Mouse (Mus musculus) myocyte (in vitro differentiated cells): ENCODE data around the gene Mars. TPM values are rescaled to one million over a fixed set of nuclear protein-coding genes. Genes with fewer than 3 reads are reported as not detected.
A peak's percentile ranks its signal among the peaks of the same experiment; 100 is the strongest.
"Not testable (repeated sequence)": the region's sequence is repeated elsewhere in the genome, so short reads cannot be mapped to it uniquely, and the experiment has no call there.

Experiments
- H3K27me3 ChIP-seq: one replicate; pipeline ENCODE4 v1.6.1; 2011; ENCODE audit not compliant: control insufficient read depth, insufficient read depth, insufficient read length
- H3K36me3 ChIP-seq: one replicate; pipeline ENCODE4 v1.6.1; 2011; ENCODE audit not compliant: control insufficient read depth, insufficient read depth
- H3K4me2 ChIP-seq: one replicate; pipeline ENCODE4 v1.6.1; 2011; ENCODE audit warnings: low read depth, control low read depth
- H3K4me3 ChIP-seq: one replicate; pipeline ENCODE4 v1.5.1; 2011; ENCODE audit warnings: mild to moderate bottlenecking, control low read depth, moderate library complexity
- H3K79me2 ChIP-seq: one replicate; pipeline ENCODE4 v1.6.1; 2011; ENCODE audit not compliant: control insufficient read depth, insufficient read depth
- H3ac ChIP-seq: one replicate; pipeline ENCODE4 v1.6.1; 2011; ENCODE audit not compliant: control insufficient read depth, insufficient read length
- CEBPB ChIP-seq: IDR thresholded peaks from 2 replicates; pipeline ENCODE4 v1.6.1; 2011; ENCODE audit warnings: mild to moderate bottlenecking, moderate library complexity; ENCODE audit not compliant: poor library complexity, insufficient read depth, severe bottlenecking
- E2F4 ChIP-seq: IDR thresholded peaks from one replicate; pipeline ENCODE4 v1.6.1; 2011; ENCODE audit warnings: mild to moderate bottlenecking, control low read depth, moderate library complexity; ENCODE audit not compliant: insufficient read depth
- MAX ChIP-seq: IDR thresholded peaks from one replicate; pipeline ENCODE4 v1.6.1; 2011; ENCODE audit warnings: low read depth, mild to moderate bottlenecking, control low read depth
- MYOD1 ChIP-seq, 3 experiments: IDR thresholded peaks; one replicate each; pipeline ENCODE4 v1.6.1; 2011; ENCODE audit warnings: control low read depth in 2 of 3, low read depth in 2 of 3, mild to moderate bottlenecking in 2 of 3, moderate library complexity in 1 of 3; ENCODE audit not compliant: insufficient read length in 2 of 3, control insufficient read depth in 1 of 3
- MYOG ChIP-seq, 3 experiments: IDR thresholded peaks; one replicate each; pipeline ENCODE4 v1.6.1; 2011; ENCODE audit warnings: control low read depth in 2 of 3, low read depth in 2 of 3, mild to moderate bottlenecking in 2 of 3; ENCODE audit not compliant: insufficient read length in 2 of 3, control insufficient read depth in 1 of 3, insufficient read depth in 1 of 3
- POLR2A ChIP-seq: IDR thresholded peaks from one replicate; pipeline ENCODE4 v1.6.1; 2011; ENCODE audit warnings: low read depth, mild to moderate bottlenecking, control low read depth, moderate library complexity; ENCODE audit not compliant: insufficient read length
- POLR2AphosphoS2 ChIP-seq: IDR thresholded peaks from one replicate; pipeline ENCODE4 v1.6.1; 2011; ENCODE audit warnings: low read depth, control low read depth; ENCODE audit not compliant: insufficient read length
- SRF ChIP-seq: IDR thresholded peaks from one replicate; pipeline ENCODE4 v1.6.1; 2011; ENCODE audit warnings: low read depth; ENCODE audit not compliant: control insufficient read depth, insufficient read length
- TCF12 ChIP-seq: IDR thresholded peaks from one replicate; pipeline ENCODE4 v1.6.1; 2011; ENCODE audit warnings: mild to moderate bottlenecking, control low read depth; ENCODE audit not compliant: poor library complexity, insufficient read depth, severe bottlenecking
- TCF3 ChIP-seq: IDR thresholded peaks from one replicate; pipeline ENCODE4 v1.6.1; 2011; ENCODE audit warnings: low read depth, control low read depth; ENCODE audit not compliant: insufficient read length
- USF1 ChIP-seq: IDR thresholded peaks from one replicate; pipeline ENCODE4 v1.6.1; 2011; ENCODE audit warnings: low read depth, mild to moderate bottlenecking, control low read depth, moderate library complexity
- polyA plus RNA-seq: library from polyadenylated mRNA; unstranded; fragments of >200 nt; fragmentation: generic; extraction: Trizol; gene quantifications from one replicate; pipeline ENCODE4 v1.2.1, GENCODE M21; 2012; ENCODE audit warnings: missing spikeins

Gene Mars
- polyA plus RNA-seq, 1 experiment, result 280 TPM

GRCm38 (mm10) chr10:127312858-127313257, 1.3 kb upstream of the Mars start:
- Histone ChIP-seq H3K4me3 (peak overlapping the region; percentile 68), H3K27me3 (no peaks in the 10 kb centered on the region), H3K4me2 (peak overlapping the region; percentile 78), H3ac (no peak overlapping the region), H3K79me2 (peaks cover 23% of the 10 kb centered on the region), H3K36me3 (peaks cover 20% of the 10 kb centered on the region)
- TF ChIP-seq CEBPB (0 out of 2 replicates have a peak, but pooled peaks have one; percentile 11), MYOD1 (IDR thresholded peaks at IDR 0.05; ENCODE audit: control insufficient read depth in 1 of 3, insufficient read length in 2 of 3, low read depth in 2 of 3) (no peak)

- peak overlapping the region; percentile 68 for H3K4me3 ChIP-seq
- no peaks in the 10 kb centered on the region for H3K27me3 ChIP-seq
- H3K36me3 ChIP-seq, result peaks cover 25% of the 10 kb centered on the region
- peaks cover 28% of the 10 kb centered on the region for H3K79me2 ChIP-seq
- H3ac ChIP-seq, result peak overlapping the region; percentile 91
- peak overlapping the region; percentile 78 for H3K4me2 ChIP-seq
- TF ChIP-seq MYOG (IDR thresholded peaks at IDR 0.05; ENCODE audit: control insufficient read depth in 1 of 3, insufficient read depth in 1 of 3, insufficient read length in 2 of 3, low read depth in 2 of 3) (peak in 1 of 3 experiments; percentile 13), CEBPB (no peak), POLR2AphosphoS2 (peak; percentile 71), POLR2A (peak; percentile 48), MAX (peak; percentile 53)
These were observed 730 bp upstream of the Mars start for GRCm38 (mm10) chr10:127312356-127312676.

GRCm38 (mm10) chr10:127310523-127311475, 787 bp downstream of the Mars start:
- Histone ChIP-seq H3K79me2 (peaks cover 29% of the 10 kb centered on the region), H3K27me3 (no peaks in the 10 kb centered on the region), H3K4me3 (peak overlapping the region; percentile 68), H3K36me3 (peaks cover 37% of the 10 kb centered on the region), H3ac (peak overlapping the region; percentile 91), H3K4me2 (peak overlapping the region; percentile 82)
- no peak for TF ChIP-seq E2F4
- peak; percentile 8 for TF ChIP-seq POLR2A

GRCm38 (mm10) chr10:127309167-127309566, 2.4 kb downstream of the Mars start:
- not testable (repeated sequence) for H3ac ChIP-seq, H3K27me3 ChIP-seq, H3K4me2 ChIP-seq, H3K4me3 ChIP-seq
- Histone ChIP-seq H3K36me3 (peaks cover 53% of the 10 kb centered on the region), H3K79me2 (peaks cover 37% of the 10 kb centered on the region)
- TF ChIP-seq MYOD1 (IDR thresholded peaks at IDR 0.05; ENCODE audit: control insufficient read depth in 1 of 3, insufficient read length in 2 of 3, low read depth in 2 of 3) (peak in 2 of 3 experiments; percentile 18 to 39), MYOG (IDR thresholded peaks at IDR 0.05; ENCODE audit: control insufficient read depth in 1 of 3, insufficient read depth in 1 of 3, insufficient read length in 2 of 3, low read depth in 2 of 3) (peak in 2 of 3 experiments; percentile 76 to 79)

GRCm38 (mm10) chr10:127303136-127303535, 8.4 kb downstream of the Mars start:
- no peak overlapping the region for H3K4me3 ChIP-seq
- H3K4me2 ChIP-seq, result no peak overlapping the region
- TF ChIP-seq CEBPB (no peak), POLR2A (no peak), POLR2AphosphoS2 (no peak), TCF3 (no peak), MYOG (IDR thresholded peaks at IDR 0.05; ENCODE audit: control insufficient read depth in 1 of 3, insufficient read depth in 1 of 3, insufficient read length in 2 of 3, low read depth in 2 of 3) (no peak), TCF12 (no peak)
- H3K27me3 ChIP-seq, result no peaks in the 10 kb centered on the region
- H3ac ChIP-seq, result no peak overlapping the region
- H3K79me2 ChIP-seq, result peaks cover 17% of the 10 kb centered on the region
- H3K36me3 ChIP-seq, result peaks cover 72% of the 10 kb centered on the region

DNA sequence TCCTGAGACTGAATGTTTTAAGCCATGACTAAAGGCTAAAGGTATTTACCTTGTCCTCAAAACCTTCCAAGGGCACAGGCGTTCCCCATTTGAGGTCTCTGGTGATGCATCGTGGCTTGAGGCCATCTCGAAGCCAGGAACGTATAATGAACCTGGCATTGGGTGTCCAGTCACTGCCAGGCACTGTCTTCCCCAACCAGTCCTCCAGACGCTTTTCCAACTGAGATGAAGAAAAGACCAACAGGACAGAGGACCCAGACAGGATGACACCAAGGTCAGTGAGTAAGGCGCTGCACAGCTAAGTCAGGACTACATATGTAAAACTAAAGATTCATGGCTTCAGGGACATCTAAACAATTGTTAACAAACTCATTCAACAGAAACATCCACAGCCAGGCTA, 11.2 kb downstream of the Mars start:
- no peak for TF ChIP-seq E2F4
- TF ChIP-seq TCF12, result no peak
- TF ChIP-seq TCF3, result no peak
- no peak for TF ChIP-seq POLR2A
- no peak for TF ChIP-seq MYOG (IDR thresholded peaks at IDR 0.05; ENCODE audit: control insufficient read depth in 1 of 3, insufficient read depth in 1 of 3, insufficient read length in 2 of 3, low read depth in 2 of 3)
- TF ChIP-seq MYOD1 (IDR thresholded peaks at IDR 0.05; ENCODE audit: control insufficient read depth in 1 of 3, insufficient read length in 2 of 3, low read depth in 2 of 3), result no peak
- TF ChIP-seq SRF, result no peak
- no peak for TF ChIP-seq MAX
- no peak for TF ChIP-seq USF1
- no peak for TF ChIP-seq POLR2AphosphoS2
- Histone ChIP-seq H3K4me3 (no peak overlapping the region), H3K27me3 (no peaks in the 10 kb centered on the region), H3K36me3 (peaks cover 73% of the 10 kb centered on the region), H3K4me2 (no peak overlapping the region), H3ac (no peak overlapping the region), H3K79me2 (peaks cover 9% of the 10 kb centered on the region)
